Mouse (Mus musculus) liver, embryonic 16.5 days (tissue): ENCODE measurements around the gene 4921504E06Rik. TPM values are rescaled to one million over a fixed set of nuclear protein-coding genes. Genes with fewer than 3 reads are reported as not detected.

ENCODE experiments used
- ATAC-seq: fragments of 200-750 bp; cut with Nextera tagmentation; 2 replicates; pipeline ENCODE4 v1.8.0; 2017; ENCODE audit warnings: low read depth, mild to moderate bottlenecking, moderate number of reproducible peaks, moderate library complexity
- H3K27ac ChIP-seq: fragments of 300-500 bp; sonication (generic); 2 replicates; pipeline ENCODE4 v1.5.1; 2014; ENCODE audit warnings: mild to moderate bottlenecking, low read length
- H3K27me3 ChIP-seq: fragments of 300-500 bp; sonication (generic); 2 replicates; pipeline ENCODE4 v1.6.1; 2014; ENCODE audit warnings: low read depth, low read length, mixed read lengths; ENCODE audit not compliant: control insufficient read depth, insufficient read depth
- H3K36me3 ChIP-seq: fragments of 300-500 bp; sonication (generic); 2 replicates; pipeline ENCODE4 v1.6.1; 2014; ENCODE audit warnings: mild to moderate bottlenecking; ENCODE audit not compliant: control insufficient read depth, insufficient read depth
- H3K4me1 ChIP-seq: fragments of 300-500 bp; sonication (generic); 2 replicates; pipeline ENCODE4 v1.6.1; 2014; ENCODE audit warnings: low read depth, low read length, mixed read lengths; ENCODE audit not compliant: control insufficient read depth
- H3K4me2 ChIP-seq: fragments of 300-500 bp; sonication (generic); 2 replicates; pipeline ENCODE4 v1.6.1; 2014; ENCODE audit warnings: low read depth, low read length, mixed read lengths
- H3K4me3 ChIP-seq: fragments of 300-500 bp; sonication (generic); 2 replicates; pipeline ENCODE4 v1.5.1; 2014; ENCODE audit warnings: low read depth, mild to moderate bottlenecking, low read length
- H3K9ac ChIP-seq: fragments of 300-500 bp; sonication (generic); 2 replicates; pipeline ENCODE4 v1.6.1; 2014; ENCODE audit warnings: low read depth, low read length
- H3K9me3 ChIP-seq: fragments of 300-500 bp; sonication (generic); replicated peaks from 2 replicates; pipeline ENCODE4 v1.6.1; 2016; ENCODE audit warnings: low read length; ENCODE audit not compliant: control insufficient read depth
- WGBS: fragments of 180-500 bp; shearing (Covaris S2); extraction: QIAGEN DNeasy Blood & Tissue Kit; methylation state at CpG from one replicate; pipeline ENCODE4 v1.1.7; 2014; ENCODE audit not compliant: insufficient replicate concordance; 5-methylcytosine and 5-hydroxymethylcytosine counted together
- polyA plus RNA-seq: library from polyadenylated mRNA; unstranded; fragments of >200 nt; fragmentation: Nextera tagmentation; extraction: Ambion mirVana; gene quantifications from 2 replicates; pipeline ENCODE4 v1.2.1, GENCODE M21; 2015

The 4921504E06Rik gene
- polyA plus RNA-seq, 1 experiment from 2014 or later, result not detected

GRCm38 (mm10) chr2:19444346-19444745 lies 109.4 kb downstream of the 4921504E06Rik start:
- Histone ChIP-seq H3K4me2 (no peak overlapping the region), H3K36me3 (no peaks in the 10 kb centered on the region), H3K9ac (no peak overlapping the region), H3K4me3 (no peak overlapping the region), H3K4me1 (no peaks in the 10 kb centered on the region), H3K9me3 (no peaks in the 10 kb centered on the region), H3K27ac (no peak overlapping the region), H3K27me3 (peaks cover 57% of the 10 kb centered on the region)
- WGBS, result 2% methylated on average over 9 of the region's 9 CpGs
- no peak for ATAC-seq

DNA sequence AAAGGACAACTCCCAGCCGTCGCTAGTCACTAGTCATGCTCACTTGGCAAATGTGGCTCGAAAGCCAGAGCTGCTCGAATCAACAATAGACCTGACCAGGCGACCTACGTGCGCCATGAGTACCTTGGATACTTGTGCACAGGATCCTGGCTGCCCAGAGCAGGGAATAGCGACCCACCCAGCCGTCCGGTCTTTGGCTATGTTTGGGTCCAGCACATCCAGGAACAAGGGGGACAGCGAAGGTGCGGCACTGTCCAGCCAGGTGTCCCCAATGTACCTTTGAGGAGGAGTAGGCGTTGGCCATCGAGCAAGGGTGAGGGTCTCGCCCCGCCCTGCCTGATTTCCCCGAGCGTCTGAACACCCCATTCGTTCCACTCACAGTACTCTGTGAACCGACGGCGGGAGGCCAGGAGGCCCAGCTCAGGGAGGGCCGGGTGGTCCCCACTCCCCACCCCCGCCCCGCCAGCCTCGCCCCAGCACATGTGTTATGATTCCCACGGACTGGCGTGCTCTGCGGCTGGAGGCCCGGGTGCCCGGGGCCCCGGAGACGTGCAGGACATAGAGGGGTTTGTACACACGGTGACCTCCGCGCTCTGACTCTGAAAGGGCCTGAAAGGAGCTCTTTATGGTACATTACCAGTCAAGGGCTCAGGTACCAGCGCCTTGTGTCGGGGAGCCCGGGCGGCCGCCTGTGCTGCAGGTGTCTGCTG lies 121.9 kb downstream of the 4921504E06Rik start:
- H3K36me3 ChIP-seq, result no peaks in the 10 kb centered on the region
- no peak overlapping the region for H3K4me3 ChIP-seq
- no peak overlapping the region for H3K9ac ChIP-seq
- WGBS, result 5% methylated on average over 41 of the region's 41 CpGs
- no peak overlapping the region for H3K27ac ChIP-seq
- H3K9me3 ChIP-seq, result no peaks in the 10 kb centered on the region
- H3K27me3 ChIP-seq, result peaks cover 45% of the 10 kb centered on the region
- ATAC-seq, result no peak
- H3K4me2 ChIP-seq, result no peak overlapping the region
- no peaks in the 10 kb centered on the region for H3K4me1 ChIP-seq

- no peak overlapping the region for H3K4me3 ChIP-seq
- H3K27me3 ChIP-seq, result peaks cover 45% of the 10 kb centered on the region
- H3K4me2 ChIP-seq, result no peak overlapping the region
- no peaks in the 10 kb centered on the region for H3K4me1 ChIP-seq
- WGBS, result 1% methylated on average over 18 of the region's 18 CpGs
- H3K36me3 ChIP-seq, result no peaks in the 10 kb centered on the region
- H3K9me3 ChIP-seq, result no peaks in the 10 kb centered on the region
- H3K9ac ChIP-seq, result no peak overlapping the region
- no peak for ATAC-seq
- H3K27ac ChIP-seq, result no peak overlapping the region
Measured at GRCm38 (mm10) chr2:19431186-19431585, 122.5 kb downstream of the 4921504E06Rik start.

- Histone ChIP-seq H3K9me3 (no peaks in the 10 kb centered on the region), H3K27me3 (peaks cover 45% of the 10 kb centered on the region), H3K36me3 (no peaks in the 10 kb centered on the region), H3K9ac (no peak overlapping the region), H3K27ac (no peak overlapping the region), H3K4me1 (no peaks in the 10 kb centered on the region), H3K4me3 (no peak overlapping the region), H3K4me2 (no peak overlapping the region)
- no peak for ATAC-seq
- WGBS, result 2% methylated on average over 33 of the region's 33 CpGs
Measured at GRCm38 (mm10) chr2:19430746-19431145, 123.0 kb downstream of the 4921504E06Rik start.

- 6% methylated on average over 31 of the region's 31 CpGs for WGBS
- Histone ChIP-seq H3K27ac (no peak overlapping the region), H3K4me2 (no peak overlapping the region), H3K9me3 (no peaks in the 10 kb centered on the region), H3K4me1 (no peaks in the 10 kb centered on the region), H3K9ac (no peak overlapping the region), H3K36me3 (no peaks in the 10 kb centered on the region), H3K4me3 (no peak overlapping the region), H3K27me3 (peaks cover 48% of the 10 kb centered on the region)
- no peak for ATAC-seq
Measured at GRCm38 (mm10) chr2:19429691-19430690, 123.7 kb downstream of the 4921504E06Rik start.

GRCm38 (mm10) chr2:19429031-19429430 lies 124.7 kb downstream of the 4921504E06Rik start:
- no peak for ATAC-seq
- WGBS, result 4% methylated on average over 10 of the region's 10 CpGs
- H3K27me3 ChIP-seq, result peaks cover 48% of the 10 kb centered on the region

GRCm38 (mm10) chr2:19423086-19423485 lies 130.6 kb downstream of the 4921504E06Rik start:
- Histone ChIP-seq H3K27ac (no peak overlapping the region), H3K36me3 (no peaks in the 10 kb centered on the region), H3K9ac (no peak overlapping the region), H3K4me2 (no peak overlapping the region), H3K9me3 (no peaks in the 10 kb centered on the region), H3K4me1 (no peaks in the 10 kb centered on the region), H3K27me3 (0 out of 2 replicates have a peak, but pooled peaks cover 2% of the 10 kb centered on the region), H3K4me3 (no peak overlapping the region)
- WGBS, result 66% methylated on average over 6 of the region's 6 CpGs
- no peak for ATAC-seq

More at GRCm38 (mm10) chr2:19429031-19429430, 124.7 kb downstream of the 4921504E06Rik start:
- Histone ChIP-seq H3K27ac (no peak overlapping the region), H3K9ac (no peak overlapping the region), H3K4me2 (no peak overlapping the region), H3K36me3 (no peaks in the 10 kb centered on the region), H3K4me3 (no peak overlapping the region), H3K4me1 (no peaks in the 10 kb centered on the region), H3K9me3 (no peaks in the 10 kb centered on the region)

DNA sequence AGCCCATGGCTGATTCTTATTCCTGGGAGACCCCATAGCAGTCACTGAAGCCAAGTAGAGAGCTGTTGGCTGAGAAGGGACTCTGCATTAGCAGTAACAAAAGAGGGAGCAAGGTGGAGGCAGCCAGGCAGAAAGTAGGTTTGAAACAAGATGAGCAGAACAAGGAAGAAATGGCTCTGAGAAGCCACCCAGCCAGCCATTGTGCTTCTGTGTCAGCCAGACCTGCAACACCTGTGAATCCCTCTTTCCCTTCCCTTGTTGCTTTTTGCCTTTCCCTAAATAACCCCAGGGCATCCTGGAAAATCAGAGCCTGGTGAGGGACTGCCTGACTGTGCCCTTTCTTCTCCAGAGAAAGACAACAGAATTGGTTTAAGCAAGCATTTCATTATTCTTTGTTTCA lies 131.5 kb downstream of the 4921504E06Rik start:
- Histone ChIP-seq H3K27ac (no peak overlapping the region), H3K4me3 (no peak overlapping the region), H3K27me3 (0 out of 2 replicates have a peak, but pooled peaks cover 2% of the 10 kb centered on the region), H3K4me2 (no peak overlapping the region), H3K9me3 (no peaks in the 10 kb centered on the region), H3K36me3 (no peaks in the 10 kb centered on the region), H3K9ac (no peak overlapping the region), H3K4me1 (no peaks in the 10 kb centered on the region)
- no peak for ATAC-seq
